Mouse (Mus musculus) left cerebral cortex, postnatal 25 days (tissue): Measurements from ENCODE around the gene Cfd. TPM values are rescaled to one million over a fixed set of nuclear protein-coding genes. Genes with fewer than 3 reads are reported as not detected.

Experiments used
- DNase-seq, 2 experiments: peaks; one replicate each; pipeline ENCODE4 v3.0.0; 2022; ENCODE audit warnings: low spot score in 2 of 2, mixed read lengths in 1 of 2
- intact Hi-C: fragments of 180-260 bp; cut with DNase I; formaldehyde crosslinking; loops from one replicate; pipeline ENCODE4 v1.15.1; 2025
- total RNA-seq, 2 experiments: library from RNA; stranded (reverse); gene quantifications; 2 replicates each; pipeline ENCODE4 v1.2.3; 2021

Gene Cfd
- total RNA-seq, 2 experiments from 2014 or later, result not detected

DNA sequence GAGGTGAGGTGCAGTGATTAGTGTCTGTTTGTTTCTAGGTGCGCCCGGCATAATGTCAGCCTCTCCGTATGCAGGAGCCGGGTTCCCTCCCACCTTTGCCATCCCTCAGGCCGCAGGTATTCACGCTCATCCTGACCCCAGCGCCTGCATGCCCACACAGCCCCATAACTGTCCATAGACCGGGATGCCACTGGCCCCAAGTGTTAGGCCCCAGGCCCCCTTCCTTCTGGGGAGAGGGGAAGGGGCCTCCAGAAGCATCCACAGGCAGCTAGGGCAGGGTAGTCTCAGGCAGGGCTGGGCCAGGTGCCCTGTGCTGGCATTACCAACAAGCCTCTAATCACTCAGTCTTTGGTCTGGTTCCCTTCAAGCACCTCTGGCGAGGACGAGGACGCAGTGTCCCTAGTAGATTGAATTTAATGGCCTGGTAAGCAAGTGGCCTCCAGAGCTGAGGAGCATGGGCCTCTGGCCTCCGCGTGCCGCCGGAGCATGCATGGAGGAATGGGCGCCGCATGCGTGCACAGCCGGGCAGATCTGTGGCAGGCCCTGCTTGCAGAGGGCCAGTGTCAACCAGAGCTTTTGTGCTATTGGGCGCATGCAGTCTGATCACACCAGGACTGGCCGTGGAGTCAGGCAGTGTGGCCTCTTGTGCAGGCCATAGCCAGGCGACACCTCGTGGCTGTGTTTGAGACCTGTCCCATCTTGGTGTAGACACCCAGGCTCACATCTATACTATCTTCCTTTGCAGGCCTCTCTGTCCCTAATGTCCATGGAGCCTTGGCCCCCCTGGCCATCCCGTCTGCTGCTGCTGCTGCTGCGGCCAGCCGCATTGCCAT is 30.4 kb upstream of the Cfd start:
- no peak for DNase-seq
- intact Hi-C loops, result no loop called here

GRCm38 (mm10) chr10:79861230-79862048 is 29.2 kb upstream of the Cfd start:
- DNase-seq, result no peak
- intact Hi-C loops, result no loop called here

DNA sequence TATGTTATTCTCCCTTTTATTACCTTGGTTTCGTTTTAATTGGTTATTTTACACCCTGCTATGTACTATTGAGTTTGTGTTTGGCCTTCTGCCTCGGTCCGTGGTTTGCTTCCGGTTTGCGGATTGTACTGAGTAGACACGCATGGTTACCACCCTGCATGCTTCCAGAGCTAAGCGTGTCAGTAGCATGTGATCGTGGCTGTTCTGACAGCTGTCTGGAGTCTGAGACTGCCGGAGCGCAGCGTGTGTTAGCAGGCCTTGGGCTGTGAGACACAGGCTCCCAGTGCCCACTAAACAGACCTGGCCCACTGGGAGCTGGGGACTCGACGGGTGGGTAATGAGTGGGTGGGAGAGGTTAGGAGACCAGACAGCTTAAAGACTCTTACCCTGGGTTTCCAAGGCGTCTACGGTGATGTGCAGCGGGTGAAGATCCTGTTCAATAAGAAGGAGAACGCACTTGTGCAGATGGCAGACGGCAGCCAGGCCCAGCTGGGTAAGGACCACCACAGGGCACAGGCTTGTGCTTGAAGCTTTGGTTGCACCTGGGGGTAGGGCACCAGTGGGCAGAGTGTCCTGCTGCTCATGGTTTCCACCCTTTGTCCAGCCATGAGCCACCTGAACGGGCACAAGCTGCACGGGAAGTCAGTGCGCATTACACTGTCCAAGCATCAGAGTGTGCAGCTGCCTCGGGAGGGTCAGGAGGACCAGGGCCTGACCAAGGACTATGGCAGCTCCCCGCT is 28.4 kb upstream of the Cfd start:
- intact Hi-C loops, result no loop called here

GRCm38 (mm10) chr10:79862925-79863324 is 27.7 kb upstream of the Cfd start:
- intact Hi-C loops, result no loop called here
- DNase-seq, result no peak

More for the DNA sequence above, 28.4 kb upstream of the Cfd start:
- no peak for DNase-seq

DNA sequence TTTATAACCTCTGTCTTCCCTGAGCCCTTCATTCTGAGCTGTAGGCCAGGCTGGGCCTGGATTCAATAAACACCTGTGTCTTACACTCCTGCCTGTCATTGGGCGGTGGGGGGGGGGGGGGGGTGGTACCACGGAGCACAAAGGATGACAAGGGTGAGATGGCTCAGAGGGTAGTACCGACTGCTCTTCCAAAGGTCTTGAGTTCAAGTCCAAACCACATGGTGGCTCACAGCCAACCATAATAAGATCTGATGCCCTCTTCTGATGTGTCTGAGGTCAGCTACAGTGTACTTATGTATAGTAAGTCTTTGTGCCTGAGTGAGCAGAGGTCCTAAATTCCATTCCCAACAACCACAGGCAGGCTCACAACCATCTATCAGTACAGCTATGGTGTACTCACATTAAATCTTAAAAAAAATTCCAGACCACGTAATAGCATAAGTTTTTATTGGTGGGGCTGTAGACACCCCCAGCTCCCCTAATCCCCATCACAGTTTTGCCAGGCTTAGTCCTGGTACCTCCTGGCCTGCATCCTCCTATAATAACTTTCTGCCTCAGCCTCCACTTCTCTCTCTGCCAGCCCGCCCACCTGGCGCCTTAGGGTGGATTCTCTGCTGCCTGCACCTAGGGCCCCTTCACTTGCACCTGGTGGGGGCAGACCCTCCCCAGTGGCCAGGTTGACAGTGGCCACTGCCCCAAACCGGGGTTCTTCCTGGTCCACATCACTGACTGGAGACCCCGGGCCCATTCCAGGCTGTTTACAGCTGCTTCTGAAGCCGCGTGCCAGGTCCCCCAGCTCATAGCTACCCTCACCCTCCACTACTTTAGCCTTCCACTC is 26.1 kb upstream of the Cfd start:
- intact Hi-C loops, result no loop called here
- no peak for DNase-seq

DNA sequence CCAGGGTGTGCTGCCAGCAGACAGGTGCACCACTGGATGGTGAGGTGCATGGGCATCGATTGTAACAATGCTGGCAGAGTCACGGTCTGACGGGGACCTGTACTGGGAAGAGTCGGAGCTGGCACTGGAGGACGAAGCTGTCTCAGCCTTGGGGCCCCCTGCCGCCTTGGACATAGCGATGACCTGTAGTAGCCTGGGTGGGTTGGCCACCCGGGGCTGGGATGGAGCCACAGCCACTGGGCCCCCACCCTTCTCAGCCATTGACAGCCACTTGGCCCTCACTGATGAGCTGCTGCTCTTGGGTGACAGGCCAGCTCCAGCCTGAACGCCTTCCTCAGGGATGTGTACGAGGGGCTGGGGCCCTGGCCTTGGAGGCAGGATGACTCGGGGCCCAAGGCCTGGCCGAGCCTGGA is 25.5 kb upstream of the Cfd start:
- DNase-seq, result no peak
- intact Hi-C loops, result no loop called here

DNA sequence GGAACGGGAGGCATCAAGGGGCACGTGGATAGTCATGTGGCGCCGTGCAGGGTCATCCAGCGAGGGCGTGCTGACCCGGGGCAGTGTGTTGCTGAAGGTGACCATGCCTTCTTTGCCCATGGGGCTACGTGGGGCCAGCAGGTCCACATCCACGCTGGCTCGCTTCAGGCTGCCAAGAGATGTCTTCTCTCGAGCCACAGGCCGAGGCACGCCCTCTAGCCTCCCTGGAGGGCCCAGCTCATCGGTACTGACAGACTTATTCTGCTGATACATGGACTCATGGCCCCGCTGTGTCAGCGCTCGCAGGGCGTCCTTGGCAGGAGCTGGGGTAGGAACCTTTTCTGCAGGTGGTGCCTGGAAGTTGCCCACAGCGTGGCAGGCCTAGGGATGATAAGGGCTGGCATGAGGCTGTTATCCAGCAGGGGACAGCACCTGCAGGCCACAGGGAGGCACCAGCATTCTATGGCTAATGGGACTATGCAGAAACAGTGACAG is 24.8 kb upstream of the Cfd start:
- no peak for DNase-seq
- intact Hi-C loops, result no loop called here

DNA sequence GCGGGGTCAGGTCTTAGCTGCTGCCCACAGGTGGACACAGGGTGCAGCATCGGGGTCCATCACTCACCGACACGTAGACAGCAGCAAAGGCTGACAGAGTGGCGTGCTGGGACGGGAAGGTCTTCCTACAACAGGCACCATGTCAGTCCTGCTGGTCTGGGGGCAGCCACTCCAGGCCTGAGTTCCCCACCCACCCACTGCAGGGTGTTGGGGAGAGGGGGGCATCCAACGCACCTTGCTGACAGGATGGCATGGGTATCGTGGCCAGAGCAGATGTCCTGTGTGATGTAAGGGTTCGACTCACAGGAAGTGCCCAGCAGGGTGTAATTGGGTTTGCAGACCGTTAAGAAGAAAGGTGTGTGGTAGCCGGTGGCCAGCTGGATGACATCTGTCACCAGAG is 24.1 kb upstream of the Cfd start:
- DNase-seq, result no peak
- intact Hi-C loops, result no loop called here

- peak in 1 of 2 experiments; percentile 64 for DNase-seq
- intact Hi-C loops, result no loop called here
Observed at GRCm38 (mm10) chr10:79871845-79872244, 18.8 kb upstream of the Cfd start.

GRCm38 (mm10) chr10:79872862-79873261 is 17.8 kb upstream of the Cfd start:
- no peak for DNase-seq
- intact Hi-C loops, result no loop called here

DNA sequence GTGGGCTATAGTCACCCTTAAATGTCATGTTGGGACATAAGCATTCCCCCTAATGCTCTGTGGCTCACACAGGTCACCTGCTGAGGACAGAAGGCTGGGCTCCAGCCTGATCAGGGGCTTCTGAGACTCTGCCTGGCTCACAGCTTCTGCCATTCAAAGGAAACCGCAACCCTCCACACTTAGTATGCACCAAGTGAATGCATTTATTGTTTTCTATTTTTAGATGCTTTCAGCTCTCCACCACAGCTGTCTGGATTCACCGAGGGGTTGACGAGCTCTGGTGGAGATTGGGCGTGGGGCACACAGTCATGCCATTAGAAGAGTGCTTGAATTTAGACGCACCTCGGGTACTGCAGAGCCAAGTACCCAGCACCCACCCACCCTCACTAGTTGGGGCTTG is 17.3 kb upstream of the Cfd start:
- intact Hi-C loops, result no loop called here
- no peak for DNase-seq

DNA sequence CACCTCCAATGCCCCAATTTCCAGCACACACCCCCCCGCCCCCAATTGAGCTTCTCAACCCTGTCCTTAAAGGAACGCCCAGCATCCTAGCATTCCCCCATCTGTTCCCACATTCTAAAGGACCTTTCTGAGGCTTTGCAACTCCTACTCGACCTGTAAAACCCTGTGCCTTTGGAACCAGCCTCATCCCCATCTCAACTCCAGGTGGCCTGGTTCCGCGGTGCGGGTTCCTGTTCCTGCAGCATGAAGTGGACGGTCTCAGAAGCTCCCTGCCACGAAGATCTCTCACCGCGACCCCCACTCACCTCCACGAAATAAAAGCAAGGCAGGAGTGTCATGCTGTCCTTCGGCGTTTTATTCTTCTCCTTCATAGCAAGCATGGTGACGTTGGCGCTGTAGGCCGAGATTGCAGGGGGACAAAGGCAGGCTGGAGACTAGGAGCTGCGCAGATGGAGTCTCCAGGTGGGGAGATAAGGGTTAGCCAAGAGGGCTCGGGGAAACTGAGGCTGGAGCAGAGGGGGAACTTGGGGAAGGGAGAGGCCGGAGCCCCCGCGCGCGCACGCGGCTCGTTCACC is 16.9 kb upstream of the Cfd start:
- intact Hi-C loops, result no loop called here
- no peak for DNase-seq

DNA sequence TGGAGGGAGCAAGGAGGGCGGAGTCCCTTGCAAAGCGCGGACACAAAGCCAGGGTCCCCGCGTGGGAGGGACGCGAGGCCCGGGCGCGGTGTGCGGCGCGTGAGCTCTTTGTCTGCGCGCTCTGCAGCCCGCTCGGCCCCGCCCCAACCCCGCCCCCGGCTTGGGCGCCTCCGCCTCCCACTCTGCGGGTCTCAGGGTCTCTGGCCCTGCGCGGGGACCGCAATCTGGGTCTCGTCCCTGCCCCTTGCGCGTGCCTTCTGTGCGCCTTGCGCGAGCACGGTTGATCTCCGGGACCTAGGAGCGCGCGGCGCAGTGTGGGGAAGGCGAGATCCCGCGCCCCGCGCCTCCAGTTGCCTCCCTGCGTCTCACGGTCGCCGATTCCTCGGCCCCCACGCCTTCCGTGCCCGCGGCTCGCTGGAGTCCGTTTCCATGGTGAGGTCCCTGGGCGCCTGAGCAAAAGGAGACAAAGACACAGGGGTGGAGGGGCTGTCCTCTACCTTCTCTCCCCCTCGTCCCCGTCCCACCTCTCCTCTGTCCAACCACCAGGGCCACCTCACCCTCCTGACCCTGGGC is 16.3 kb upstream of the Cfd start, which contains the start of the genes Prtn3 and Plppr3:
Gene Prtn3 (plus strand): TSS at position 187 of the 573 bp plus-strand sequence.
Gene Plppr3 (minus strand): TSS at position 345 of the 573 bp plus-strand sequence.
- intact Hi-C loops, result no loop called here
- DNase-seq, result no peak

GRCm38 (mm10) chr10:79877174-79877573 is 13.5 kb upstream of the Cfd start:
- intact Hi-C loops, result no loop called here
- no peak for DNase-seq

DNA sequence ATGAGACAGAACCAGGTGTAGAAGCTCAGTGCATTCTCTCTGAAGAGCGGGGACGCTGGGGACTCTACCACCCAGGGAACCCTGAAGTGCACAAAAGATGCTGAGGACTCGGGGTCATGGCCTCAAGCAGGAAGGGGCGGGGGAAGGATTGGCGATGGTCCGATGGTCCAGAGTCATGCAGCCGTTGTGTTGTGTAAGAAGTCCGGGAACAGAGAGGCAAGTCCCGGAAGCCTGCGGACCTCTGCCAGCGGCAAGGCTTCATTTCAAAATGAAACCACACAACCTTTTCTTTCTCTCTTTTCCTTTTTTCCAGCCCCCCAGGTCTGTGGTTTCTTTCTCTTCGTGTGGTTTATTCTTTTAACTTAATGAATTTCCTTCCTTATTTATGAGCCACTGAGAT is 12.9 kb upstream of the Cfd start:
- DNase-seq, result no peak
- intact Hi-C loops, result no loop called here

- no peak for DNase-seq
- intact Hi-C loops, result no loop called here
Observed at GRCm38 (mm10) chr10:79879527-79879926, 11.1 kb upstream of the Cfd start.

DNA sequence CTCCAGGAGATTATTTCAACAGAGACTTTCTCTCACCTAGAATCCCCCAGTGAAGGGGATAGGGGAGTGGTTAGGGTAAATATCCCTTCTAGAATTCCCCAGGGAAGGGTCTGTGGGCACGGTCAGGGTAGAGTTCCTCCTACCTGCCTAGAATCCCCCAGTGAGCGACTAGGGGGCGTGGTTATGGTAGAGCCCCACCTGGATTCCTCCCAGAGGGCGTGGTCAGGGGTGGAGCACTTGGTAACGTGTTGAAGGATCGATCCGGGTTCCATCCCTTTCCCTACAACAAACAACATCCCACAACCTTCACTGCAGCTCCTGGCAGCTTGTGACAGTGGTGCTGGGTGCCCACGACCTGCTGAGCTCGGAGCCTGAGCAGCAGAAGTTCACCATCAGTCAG is 9.9 kb upstream of the Cfd start:
- intact Hi-C loops, result loop anchor here (5.0 kb wide), 1 partner anchor 43 kb away; no protein-coding TSS in a partner anchor
- no peak for DNase-seq

- intact Hi-C loops, result loop anchor here (2.0 to 5.0 kb wide), 2 partner anchors 43 to 45 kb away; no protein-coding TSS in a partner anchor
- no peak for DNase-seq
Observed at GRCm38 (mm10) chr10:79881981-79882380, 8.7 kb upstream of the Cfd start.
